Mouse (Mus musculus): Measurements from ENCODE around the gene Nfkbie.

- TF ChIP-seq CTCF (IDR thresholded peaks at IDR 0.05; ENCODE audit: borderline replicate concordance, insufficient read depth, low read length) (no peak), POLR2A (IDR thresholded peaks at IDR 0.05; ENCODE audit: low read depth, low read length) (no peak)
These were observed 9.6 kb downstream of the Nfkbie start for GRCm38 (mm10) chr17:45565103-45565502.

Measured in embryonic fibroblast, embryonic 13.5 days (primary cell).